Mouse (Mus musculus): Measurements from ENCODE around the gene Cyp2ab1.
"Not testable (repeated sequence)": the region's sequence is repeated elsewhere in the genome, so short reads cannot be mapped to it uniquely, and the experiment has no call there.

Gene Cyp2ab1

DNA sequence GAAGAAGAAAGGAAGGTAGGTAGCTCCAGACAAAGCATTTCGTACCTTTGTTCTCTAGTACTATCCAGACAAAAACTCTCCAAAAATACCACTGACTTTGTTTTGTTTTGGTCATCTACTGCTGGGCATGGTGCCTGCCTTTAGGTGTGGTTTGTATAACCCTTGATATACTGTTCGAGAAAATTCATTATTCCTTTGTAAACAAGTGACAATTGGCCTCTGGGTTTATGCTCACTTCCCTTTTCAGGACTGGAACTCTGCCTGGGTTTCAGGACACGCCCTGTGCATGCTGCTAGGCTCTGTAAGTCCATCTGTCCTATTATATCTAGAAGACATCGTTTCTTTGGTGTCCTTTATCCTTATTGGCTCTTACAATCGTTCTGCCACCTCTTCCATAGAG is at the start of gene Cyp2ab1:
TSS of gene Cyp2ab1 (minus strand) at position 119 of the 400 bp plus-strand sequence.
- no peak for DNase-seq (ENCODE audit: low spot score)

DNA sequence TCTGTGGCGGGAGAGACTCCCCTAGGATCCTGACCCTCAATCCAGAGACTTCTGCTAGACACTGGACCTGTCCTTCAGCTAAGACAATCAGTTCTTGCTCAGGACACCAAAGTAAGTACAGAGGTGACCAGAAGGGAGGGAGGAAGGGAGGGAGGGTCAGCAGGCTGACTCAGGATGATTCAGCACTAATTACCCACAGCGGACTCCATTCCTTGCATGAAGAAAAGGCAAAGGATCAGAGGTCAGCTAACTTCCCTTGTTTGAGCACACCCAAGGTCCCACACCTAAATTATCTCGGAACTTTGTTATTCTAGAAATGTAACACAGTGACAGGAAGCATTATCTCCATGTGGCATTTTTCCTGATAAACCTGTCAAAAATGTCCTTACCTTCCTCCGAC is 46.5 kb upstream of the Cyp2ab1 start:
- no peak for DNase-seq (ENCODE audit: low spot score)

DNA sequence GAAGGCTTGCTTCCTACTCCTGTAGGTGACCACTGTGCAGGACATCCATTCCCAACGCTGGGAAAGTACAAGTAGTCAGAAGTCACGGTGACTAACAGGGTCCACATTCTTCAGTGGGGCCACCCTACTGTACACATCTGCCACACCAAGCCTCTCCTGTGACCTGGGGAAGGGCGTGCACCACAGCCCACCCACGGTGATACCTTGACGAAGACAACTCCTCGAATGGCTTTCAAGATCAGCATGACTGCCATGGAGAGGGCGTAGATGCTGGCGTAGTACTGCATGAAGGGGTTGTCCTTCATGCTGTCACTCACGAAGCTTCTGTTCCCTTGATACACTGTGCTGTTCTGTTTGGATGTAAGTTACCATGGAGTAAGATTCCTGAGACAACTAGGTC is 43.0 kb upstream of the Cyp2ab1 start:
- DNase-seq (ENCODE audit: low spot score), result no peak

DNA sequence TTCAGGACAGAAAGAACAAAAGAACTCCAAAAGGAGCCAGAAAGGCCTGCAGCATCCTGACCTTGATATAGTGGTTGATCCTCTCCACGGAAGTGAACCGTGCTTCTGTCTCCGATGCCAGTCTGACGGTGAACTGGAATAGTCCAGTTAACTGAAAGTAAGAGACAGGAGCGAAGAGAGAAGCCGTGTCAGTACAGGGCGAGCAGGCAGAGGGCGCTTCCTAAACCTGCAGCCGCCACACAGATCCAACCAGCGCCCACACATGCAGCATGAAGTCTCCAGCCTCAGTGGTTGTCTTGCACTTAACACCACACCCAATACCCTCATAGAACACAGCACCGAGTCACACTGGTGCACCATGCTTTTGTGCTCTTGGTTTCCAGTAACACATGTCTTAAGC is 36.9 kb upstream of the Cyp2ab1 start:
- no peak for DNase-seq (ENCODE audit: low spot score)

DNA sequence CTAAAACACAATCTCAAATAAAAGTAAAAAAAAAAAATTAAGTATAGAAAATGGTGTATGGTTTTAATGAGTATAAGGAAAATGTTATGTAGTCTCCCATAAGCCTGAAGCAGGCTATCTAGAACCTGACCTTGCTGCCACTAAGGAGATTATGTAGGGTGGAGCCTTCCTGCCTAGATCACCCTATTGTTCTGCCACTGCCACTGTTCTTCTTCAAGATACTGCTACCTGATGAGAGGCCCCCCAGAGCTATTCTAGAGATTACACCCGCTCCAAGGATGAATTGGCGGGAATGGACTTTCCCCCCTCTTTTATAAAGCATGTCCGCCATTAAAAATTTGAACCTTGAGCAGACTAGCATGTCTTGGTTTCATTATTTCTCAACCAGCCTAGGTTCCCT is 36.3 kb upstream of the Cyp2ab1 start:
- DNase-seq (ENCODE audit: low spot score), result not testable (repeated sequence)

DNA sequence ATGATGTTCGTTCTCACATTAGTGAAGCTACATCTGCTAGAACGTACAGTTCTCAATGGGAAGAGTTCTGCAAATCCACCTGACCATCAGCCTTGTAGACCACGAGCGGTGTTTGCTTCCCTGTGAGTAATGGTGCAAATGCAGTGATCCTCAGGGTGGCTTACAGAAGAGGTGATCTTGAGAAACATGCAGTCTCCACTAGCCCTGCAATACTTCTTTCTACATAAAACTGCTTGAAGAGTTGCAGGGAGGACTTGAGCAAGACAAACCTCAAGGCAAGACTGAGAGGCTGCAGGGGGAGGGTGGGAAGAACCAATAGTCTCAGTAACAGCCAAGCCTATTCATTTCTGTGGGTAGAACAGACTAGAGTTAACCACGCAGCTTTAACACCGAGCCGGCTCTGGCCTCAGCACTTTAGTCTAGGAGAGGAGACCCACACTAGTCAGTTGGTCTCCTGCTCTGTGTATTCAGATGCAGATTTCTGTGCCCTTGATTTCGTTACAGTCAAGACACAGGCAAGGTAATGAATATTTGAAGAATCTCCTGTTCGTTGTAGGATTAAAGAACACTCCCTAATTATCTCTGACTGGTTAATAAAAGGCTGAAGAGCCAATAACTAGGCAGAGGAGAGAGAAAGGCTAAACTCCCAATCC is 34.6 kb upstream of the Cyp2ab1 start:
- DNase-seq (ENCODE audit: low spot score), result no peak

DNA sequence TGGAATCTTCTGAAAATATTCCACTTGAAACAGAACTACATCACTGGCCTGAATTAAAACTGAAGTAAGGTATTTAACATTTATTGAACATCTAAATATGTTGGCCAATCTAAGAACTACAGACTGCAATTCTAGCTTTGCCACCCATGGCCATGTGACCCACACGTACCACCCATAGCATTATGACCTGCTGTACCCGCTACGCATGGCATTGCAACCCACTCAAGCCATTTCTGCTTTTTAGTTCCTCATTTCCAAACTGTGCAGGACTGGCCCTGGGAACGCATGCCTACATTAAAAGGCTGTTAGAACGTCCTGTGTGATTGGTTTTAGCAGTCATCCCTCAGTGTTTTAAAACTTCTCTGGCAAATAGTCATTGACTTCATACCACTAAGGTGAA is 32.6 kb upstream of the Cyp2ab1 start:
- DNase-seq (ENCODE audit: low spot score), result no peak

DNA sequence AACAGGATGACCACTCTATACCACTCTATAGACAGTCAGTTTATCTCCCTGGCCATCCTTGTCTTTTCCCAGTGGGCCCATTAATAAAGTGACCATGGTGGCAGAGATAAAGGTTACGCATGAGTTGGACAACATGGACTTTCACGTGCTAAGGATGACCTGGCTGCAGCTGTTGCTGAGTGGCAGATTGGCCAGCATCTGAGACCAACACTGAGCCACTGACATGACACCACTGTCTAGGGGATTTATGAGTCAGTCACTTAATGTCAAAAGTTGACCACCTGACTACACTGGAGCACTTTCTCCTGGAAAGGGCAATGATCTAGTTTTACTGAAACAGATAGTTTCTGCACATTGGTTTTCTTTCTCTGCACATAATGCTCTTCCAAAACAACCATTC is 29.6 kb upstream of the Cyp2ab1 start:
- DNase-seq (ENCODE audit: low spot score), result no peak

DNA sequence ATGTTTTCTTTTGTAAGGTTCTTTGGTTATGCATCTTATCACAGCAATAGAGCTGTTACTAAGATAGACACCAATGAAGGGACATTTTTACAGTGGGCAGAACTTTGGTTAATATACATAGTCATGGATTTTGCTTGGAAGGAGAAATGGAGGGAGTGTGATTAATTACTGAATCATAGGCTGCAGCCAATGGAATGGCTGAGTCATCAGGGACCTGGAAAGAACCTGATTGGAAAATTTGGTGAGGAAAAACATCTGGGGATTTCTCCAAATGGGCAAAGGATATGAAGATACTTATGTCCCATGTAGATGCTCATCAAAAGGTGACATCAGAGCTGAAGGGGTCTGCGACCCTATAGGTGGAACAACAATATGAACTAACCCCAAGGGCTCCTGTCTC is 28.8 kb upstream of the Cyp2ab1 start:
- DNase-seq (ENCODE audit: low spot score), result no peak

DNA sequence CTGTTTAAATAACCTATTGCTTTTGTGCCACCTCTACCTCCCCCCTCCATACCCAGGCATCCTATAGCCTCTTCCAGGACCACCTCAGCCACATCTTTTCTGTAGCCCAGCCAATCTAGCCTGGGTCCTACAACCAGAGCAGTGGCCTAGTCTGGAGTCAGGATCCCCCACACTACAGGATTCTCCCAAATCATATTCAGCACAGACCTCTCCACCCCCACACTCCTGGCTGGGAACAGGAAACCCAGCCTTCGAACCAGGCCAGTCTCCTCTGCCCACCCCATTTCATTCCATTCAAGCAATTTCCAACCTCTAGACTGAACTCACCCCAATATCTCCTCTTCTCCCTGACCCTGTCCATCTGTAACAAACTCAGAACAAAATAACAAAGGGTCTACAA is 20.3 kb upstream of the Cyp2ab1 start:
- no peak for DNase-seq (ENCODE audit: low spot score)

DNA sequence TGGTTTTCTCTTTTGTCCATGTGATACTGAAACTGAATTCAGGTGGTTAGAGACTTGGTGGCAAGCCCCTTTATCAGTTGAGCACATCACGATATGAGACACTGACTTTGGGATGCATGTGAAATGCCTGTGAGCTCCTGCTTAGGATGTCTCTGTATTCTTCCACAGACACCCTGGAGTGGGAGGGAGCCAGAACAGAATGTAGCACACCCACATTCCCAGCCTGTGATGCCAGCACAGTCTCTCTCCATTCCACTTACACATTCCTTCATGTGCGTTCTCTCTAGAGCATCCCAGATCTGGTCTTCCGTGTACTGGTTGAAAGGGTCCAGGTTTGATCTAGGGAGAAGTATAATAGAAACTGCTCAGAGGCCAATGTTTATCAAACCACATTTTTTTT is 13.4 kb upstream of the Cyp2ab1 start:
- DNase-seq (ENCODE audit: low spot score), result no peak

DNA sequence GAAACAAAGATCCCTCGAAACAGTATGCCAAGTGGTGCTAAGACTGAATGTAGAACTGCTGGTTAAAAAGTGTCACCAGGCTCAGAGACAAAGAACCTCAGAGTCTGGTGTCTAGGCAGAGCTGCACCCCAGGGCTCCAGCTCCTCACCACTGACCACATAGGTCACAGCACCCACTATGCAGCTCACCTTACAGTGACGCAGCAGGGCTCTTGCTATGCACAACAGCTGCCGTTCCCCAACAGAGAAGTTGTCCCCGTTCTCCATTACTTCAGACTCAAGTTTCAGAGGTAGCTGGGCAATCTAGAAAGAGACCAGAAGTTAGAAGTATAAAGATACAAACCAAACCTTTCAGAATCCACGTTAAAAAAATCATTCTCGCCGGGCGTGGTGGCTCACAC is 9.7 kb upstream of the Cyp2ab1 start:
- no peak for DNase-seq (ENCODE audit: low spot score)

DNA sequence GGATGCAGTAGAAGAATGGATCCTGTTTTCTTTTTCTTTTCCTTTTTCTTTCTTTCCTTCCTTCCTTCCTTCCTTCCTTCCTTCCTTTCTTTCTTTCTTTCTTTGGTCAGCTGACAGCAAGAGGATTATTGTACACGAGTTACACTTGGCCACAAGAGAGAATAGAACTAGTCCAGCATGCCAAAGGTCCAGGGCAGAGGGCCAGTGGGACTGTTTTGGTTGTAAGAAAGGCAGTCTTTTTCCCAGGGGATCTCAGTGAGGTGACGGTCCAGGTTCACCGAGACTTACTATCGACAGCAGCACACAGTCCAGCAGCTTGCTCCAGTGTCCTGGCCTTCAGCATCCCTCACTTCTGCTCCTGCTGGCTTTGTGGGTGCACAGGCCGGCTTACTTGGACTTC is 3.1 kb upstream of the Cyp2ab1 start:
- DNase-seq (ENCODE audit: low spot score), result no peak

DNA sequence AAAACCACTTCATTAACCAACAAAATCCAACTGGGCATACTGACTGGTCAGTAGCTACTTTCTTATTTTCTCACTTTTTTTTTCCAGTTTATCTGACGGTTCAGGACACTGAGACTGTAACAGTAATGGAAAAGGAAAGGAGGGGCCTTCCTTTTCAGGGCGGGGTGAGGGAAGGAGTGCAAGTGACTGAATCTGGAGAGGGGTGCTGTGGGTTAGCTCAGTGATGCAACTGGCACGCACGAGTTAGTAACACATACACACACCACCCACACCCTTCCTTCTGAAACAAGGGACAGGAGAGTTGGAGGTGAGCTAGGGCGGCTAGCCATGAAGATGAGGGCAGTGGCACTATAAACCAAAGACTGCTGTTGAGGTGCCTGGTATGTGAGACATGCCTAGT is 1.3 kb downstream of the Cyp2ab1 start:
- no peak for DNase-seq (ENCODE audit: low spot score)

DNA sequence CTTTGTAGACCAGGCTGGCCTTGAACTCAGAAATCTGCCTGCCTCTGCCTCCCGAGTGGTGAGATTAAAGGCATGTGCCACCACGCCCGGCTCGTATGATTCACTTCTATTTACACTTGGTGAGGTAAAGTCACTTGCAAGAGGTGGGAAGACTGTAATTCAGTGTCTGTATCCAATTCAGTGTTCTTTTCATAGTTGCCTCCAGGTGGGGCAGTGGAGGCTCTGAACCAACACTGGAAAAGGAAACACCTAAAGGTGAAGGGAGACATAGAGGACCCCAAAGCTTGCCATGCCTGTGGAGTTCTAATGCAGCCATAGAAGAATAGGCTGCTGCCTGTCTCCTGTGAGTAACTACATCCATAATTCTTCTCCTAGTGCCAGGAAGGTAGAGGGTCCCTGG is 2.9 kb downstream of the Cyp2ab1 start:
- DNase-seq (ENCODE audit: low spot score), result no peak

DNA sequence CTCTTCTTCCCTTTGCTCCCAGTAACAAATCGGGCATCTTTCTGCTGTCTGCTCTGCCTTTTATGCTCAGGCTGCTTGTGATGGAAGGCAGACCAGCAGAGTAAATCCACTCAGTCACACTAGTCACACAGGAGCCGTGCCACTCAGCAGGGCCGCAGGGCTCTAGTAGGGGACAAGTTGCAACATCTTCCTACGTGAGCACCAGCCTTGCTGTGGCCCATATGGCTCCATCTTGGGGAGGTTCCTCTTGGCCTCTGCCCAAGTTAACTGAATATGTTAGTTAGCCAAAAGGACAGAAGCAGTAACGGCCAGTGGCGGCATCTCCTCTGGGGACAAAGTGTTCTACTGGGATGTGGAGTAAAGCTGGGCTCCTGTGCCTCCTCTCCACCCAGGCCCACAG is 8.4 kb downstream of the Cyp2ab1 start:
- DNase-seq (ENCODE audit: low spot score), result no peak

DNA sequence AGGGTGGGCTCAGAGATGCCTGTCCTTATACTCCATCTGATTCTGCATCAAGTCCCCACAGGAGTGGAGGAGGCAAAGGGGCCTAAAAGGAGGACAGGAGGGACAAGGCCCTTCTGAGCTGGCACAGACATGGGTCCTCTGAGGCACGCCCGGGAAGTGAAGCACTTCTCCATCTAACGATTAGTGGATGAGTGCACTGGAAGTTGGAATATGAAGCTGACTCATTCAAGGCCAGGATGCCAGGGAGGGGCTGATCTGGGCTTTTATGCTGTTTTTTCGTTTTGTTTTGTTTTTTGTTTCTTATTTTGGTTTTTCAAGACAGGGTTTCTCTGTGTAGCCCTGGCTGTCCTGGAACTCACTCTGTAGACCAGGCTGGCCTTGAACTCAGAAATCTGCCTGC is 9.9 kb downstream of the Cyp2ab1 start:
- DNase-seq (ENCODE audit: low spot score), result no peak

DNA sequence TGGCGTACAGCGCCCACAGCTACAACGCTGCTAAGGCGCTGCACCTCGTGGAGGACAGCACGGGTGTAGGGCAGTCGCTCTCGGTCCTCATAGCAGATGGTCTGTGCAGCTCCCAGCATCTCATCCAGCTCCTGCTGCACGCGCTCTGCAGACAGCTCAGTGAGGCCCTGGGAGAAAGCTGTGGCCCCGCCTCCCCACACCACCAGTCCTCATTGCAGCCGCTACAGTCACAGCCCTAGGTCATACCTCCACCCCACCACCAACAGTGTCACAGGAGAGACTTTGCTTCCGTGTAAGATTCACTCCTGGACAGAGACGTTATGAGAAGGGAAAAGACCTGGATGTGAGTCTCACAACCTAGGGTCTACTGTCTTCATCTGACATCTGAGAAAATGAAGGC is 12.9 kb downstream of the Cyp2ab1 start:
- DNase-seq (ENCODE audit: low spot score), result no peak

DNA sequence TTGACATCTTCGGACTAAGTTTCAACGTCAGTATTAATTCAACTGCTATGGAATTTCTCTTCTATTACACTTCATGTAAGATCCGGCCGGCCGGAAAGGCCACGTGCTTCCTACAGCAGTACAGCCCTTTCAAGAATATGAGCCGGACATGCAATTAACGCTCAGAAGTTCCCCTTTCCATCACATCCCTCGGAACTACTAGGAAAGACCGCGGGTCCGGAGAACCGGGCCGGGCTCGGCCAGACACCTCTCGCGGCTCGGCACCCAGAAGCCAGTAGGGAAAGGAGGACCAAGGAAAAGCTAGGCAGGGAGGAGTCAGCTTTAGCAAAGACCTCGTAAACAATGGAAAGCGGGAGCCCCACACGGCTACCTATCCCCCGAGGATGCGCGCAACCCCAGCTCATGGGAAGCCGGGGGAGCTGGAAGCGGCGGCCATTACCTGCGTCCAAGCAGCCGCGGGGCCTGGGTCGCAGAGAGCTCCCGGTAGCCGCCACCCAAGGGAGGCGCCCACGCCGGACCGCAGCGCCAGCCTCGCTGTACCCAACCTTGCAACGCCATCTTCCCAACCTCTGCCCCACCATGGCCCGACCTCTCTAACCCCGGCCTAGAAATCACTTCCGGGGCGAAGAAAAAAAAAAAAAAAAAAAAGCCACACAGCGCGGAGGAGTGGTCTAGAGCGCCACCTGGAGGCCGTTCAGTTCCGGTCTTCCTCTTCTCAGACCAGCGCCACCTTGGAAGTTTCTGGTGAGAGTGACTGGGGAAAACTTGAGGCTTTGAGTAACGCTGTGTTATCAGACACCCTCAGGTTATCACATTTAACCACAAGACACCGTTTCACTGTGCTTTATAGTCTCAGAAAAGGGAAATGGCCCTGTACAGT is 23.2 kb downstream of the Cyp2ab1 start, which contains the start of gene Parl:
TSS of gene Parl (minus strand) at position 618 of the 880 bp plus-strand sequence.
- peak; percentile 78 for DNase-seq (ENCODE audit: low spot score)

DNA sequence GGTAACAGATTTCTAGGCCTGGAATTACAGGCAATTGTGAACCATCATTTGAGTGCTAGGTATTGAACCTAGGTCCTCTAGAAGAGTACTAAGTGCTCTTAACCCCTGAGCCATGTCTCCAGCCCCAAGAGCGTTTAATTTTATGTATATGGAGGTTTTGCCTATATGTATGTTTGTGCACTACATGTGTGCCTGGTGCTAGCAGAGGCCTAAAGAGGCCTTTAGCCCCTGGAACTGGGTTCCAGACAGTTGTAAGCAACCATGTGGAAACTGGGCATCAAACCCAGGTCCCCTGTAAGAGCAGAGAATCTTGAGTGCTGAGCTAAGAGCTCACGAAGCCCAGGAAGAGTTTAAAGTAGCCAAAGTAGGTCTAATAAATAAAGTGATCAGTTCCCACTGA is 25.1 kb downstream of the Cyp2ab1 start:
- DNase-seq (ENCODE audit: low spot score), result no peak

DNA sequence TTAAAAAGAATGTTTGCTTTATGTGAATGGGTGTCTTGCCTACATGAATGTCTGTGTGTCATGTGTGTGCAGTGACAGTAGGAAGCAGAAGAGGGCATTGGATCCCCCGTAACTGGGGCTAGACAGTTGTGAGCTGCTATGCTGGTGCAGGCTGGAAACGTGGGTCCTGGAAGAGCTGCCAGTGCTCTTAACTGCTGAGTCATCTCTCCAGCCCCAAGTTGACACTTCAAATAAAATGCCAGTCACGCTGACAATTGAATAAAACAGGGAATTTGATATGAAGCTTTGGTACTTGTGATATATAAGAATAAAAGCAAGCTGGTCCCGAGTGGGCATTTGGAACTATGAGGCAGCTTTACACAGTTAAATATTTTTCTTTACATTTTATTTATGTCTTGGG is 45.0 kb downstream of the Cyp2ab1 start:
- no peak for DNase-seq (ENCODE audit: low spot score)

DNA sequence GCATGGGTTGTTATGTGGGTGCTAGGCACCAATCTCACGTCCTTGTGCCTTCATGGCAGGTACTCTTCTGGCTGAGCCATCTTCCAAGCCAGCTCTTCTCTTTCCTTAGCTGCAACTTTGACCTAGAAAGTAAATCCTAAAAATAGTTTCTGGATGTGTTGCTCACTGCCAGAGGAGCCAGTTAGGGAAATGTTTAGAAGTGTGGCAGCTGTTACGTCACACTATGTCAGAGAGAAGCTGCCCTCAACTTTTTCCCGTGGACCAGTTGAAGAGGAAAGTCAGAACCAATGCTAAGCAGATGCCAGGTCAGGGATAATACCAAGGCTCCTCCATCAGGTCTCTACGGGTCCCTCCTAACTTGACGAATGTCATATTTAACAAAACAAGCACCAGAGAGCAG is 45.8 kb downstream of the Cyp2ab1 start:
- no peak for DNase-seq (ENCODE audit: low spot score)

DNA sequence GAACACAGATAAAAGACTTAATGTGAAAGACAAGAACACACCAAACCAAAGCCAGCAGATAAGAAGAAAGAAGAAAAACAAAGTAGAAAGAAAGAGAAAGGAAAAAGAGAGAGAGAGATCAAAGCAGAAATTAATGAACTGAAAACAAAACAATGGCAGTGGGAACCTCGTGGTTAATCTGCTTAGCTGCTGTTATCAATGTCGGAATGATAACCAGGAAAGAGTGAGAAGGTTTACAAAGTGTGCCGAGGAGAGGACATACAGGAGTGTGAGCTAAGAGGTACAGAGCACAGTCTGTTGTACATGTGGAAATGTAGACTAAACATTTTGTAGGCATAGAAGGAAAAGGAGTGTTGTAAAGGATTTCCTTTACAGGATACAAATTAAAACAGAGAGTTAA is 52.2 kb downstream of the Cyp2ab1 start:
- no peak for DNase-seq (ENCODE audit: low spot score)

DNA sequence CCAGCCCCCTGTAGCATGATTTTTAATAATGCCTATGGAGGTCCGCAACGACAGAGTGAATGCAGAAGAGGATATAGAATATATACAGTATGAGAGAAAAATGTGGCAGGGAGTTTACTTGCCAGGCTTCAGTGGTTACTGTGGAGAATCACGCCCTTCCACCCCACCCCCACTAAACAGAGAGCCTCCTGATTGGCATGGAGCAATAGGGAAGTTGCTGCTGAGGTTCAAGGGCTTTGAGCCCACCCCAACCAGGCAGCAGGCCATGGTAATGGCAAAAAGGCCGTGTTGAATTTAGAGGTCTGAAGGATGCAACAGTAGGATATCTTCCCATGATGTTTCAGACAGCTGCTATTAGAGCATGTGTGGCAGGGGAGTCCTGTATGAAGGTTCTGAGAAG is 53.9 kb downstream of the Cyp2ab1 start:
- DNase-seq (ENCODE audit: low spot score), result no peak
